Mouse (Mus musculus) neural tube, embryonic 13.5 days (tissue): Measurements from ENCODE around the gene Cela1. TPM values are rescaled to one million over a fixed set of nuclear protein-coding genes. Genes with fewer than 3 reads are reported as not detected.

ENCODE experiments used
- ATAC-seq: fragments of 200-750 bp; cut with Nextera tagmentation; 2 replicates; pipeline ENCODE4 v1.8.0; 2017; ENCODE audit warnings: low read depth, mild to moderate bottlenecking, moderate TSS enrichment, moderate library complexity
- H3K27ac ChIP-seq: fragments of 300-500 bp; sonication (generic); replicated peaks from 2 replicates; pipeline ENCODE4 v1.5.1; 2015; ENCODE audit warnings: moderate library complexity, mild to moderate bottlenecking, inconsistent platforms
- H3K27me3 ChIP-seq: fragments of 300-500 bp; sonication (generic); 2 replicates; pipeline ENCODE4 v1.6.1; 2015; ENCODE audit warnings: mild to moderate bottlenecking, inconsistent platforms
- H3K36me3 ChIP-seq: fragments of 300-500 bp; sonication (generic); 2 replicates; pipeline ENCODE4 v1.6.1; 2015; ENCODE audit warnings: mild to moderate bottlenecking, inconsistent platforms
- H3K4me1 ChIP-seq: fragments of 300-500 bp; sonication (generic); replicated peaks from 2 replicates; pipeline ENCODE4 v1.6.1; 2015; ENCODE audit warnings: inconsistent platforms
- H3K4me2 ChIP-seq: fragments of 300-500 bp; sonication (generic); 2 replicates; pipeline ENCODE4 v1.6.1; 2015; ENCODE audit warnings: inconsistent platforms, mild to moderate bottlenecking, moderate library complexity
- H3K4me3 ChIP-seq: fragments of 300-500 bp; sonication (generic); 2 replicates; pipeline ENCODE4 v1.5.1; 2015; ENCODE audit warnings: mild to moderate bottlenecking, inconsistent platforms
- H3K9ac ChIP-seq: fragments of 300-500 bp; sonication (generic); 2 replicates; pipeline ENCODE4 v1.6.1; 2015; ENCODE audit warnings: moderate library complexity, mild to moderate bottlenecking, inconsistent platforms
- H3K9me3 ChIP-seq: fragments of 300-500 bp; sonication (generic); 2 replicates; pipeline ENCODE4 v1.6.1; 2016; ENCODE audit warnings: inconsistent platforms
- WGBS: fragments of 180-500 bp; shearing (Covaris S2); methylation state at CpG from one replicate; pipeline ENCODE4 v1.1.7; 2015; 5-methylcytosine and 5-hydroxymethylcytosine counted together
- polyA plus RNA-seq: library from polyadenylated mRNA; unstranded; fragments of >200 nt; fragmentation: Nextera tagmentation; extraction: Ambion mirVana; gene quantifications from 2 replicates; pipeline ENCODE4 v1.2.1, GENCODE M21; 2015

Gene Cela1
- polyA plus RNA-seq, 1 experiment from 2014 or later = 2.5 TPM

- no peak overlapping the region for H3K9ac ChIP-seq
- WGBS = 34% methylated on average over 7 of the region's 7 CpGs
- no peak for ATAC-seq
- H3K9me3 ChIP-seq = no peaks in the 10 kb centered on the region
- H3K4me1 ChIP-seq = 0 out of 2 replicates have a peak, but pooled peaks cover 3% of the 10 kb centered on the region
- H3K36me3 ChIP-seq = no peaks in the 10 kb centered on the region
- H3K4me2 ChIP-seq = no peak overlapping the region
- no peak overlapping the region for H3K4me3 ChIP-seq
- H3K27me3 ChIP-seq = peaks cover 8% of the 10 kb centered on the region; the same call in 1 of the 2 replicates
- no peak overlapping the region for H3K27ac ChIP-seq
Measured at GRCm38 (mm10) chr15:100681770-100682169, 6.0 kb downstream of the Cela1 start.

DNA sequence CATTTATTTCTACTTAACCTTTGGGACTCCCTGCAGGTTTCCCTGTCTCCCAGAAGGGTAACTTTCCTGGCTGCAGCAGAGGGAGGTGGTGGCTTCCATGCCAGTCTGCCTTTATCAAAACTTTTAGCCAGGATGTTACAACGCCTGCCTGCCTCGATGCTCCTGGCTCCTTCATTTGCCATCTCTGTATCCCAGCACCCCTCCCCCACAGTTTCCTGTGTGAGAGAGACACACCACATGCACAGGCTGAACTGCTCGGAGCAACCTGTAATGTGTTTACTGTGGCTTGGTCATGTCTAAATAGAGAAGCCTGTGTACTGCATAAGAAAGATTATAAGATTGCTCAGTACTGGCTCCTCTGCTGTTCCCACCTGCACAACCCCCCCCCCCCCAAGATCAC is 7.3 kb downstream of the Cela1 start:
- H3K4me1 ChIP-seq = 0 out of 2 replicates have a peak, but pooled peaks cover 3% of the 10 kb centered on the region
- no peak overlapping the region for H3K4me3 ChIP-seq
- no peaks in the 10 kb centered on the region for H3K36me3 ChIP-seq
- 54% methylated on average over 3 of the region's 3 CpGs for WGBS
- peaks cover 7% of the 10 kb centered on the region; the same call in 1 of the 2 replicates for H3K27me3 ChIP-seq
- no peaks in the 10 kb centered on the region for H3K9me3 ChIP-seq
- H3K27ac ChIP-seq = no peak overlapping the region
- ATAC-seq = no peak
- no peak overlapping the region for H3K9ac ChIP-seq
- no peak overlapping the region for H3K4me2 ChIP-seq

GRCm38 (mm10) chr15:100679005-100679404 is 8.7 kb downstream of the Cela1 start:
- Histone ChIP-seq H3K36me3 (no peaks in the 10 kb centered on the region), H3K4me2 (no peak overlapping the region), H3K27me3 (no peaks in the 10 kb centered on the region), H3K9ac (no peak overlapping the region), H3K4me1 (peaks cover 3% of the 10 kb centered on the region; the same call in 1 of the 2 replicates), H3K9me3 (no peaks in the 10 kb centered on the region), H3K4me3 (no peak overlapping the region), H3K27ac (no peak overlapping the region)
- no peak for ATAC-seq
- 86% methylated on average over 14 of the region's 14 CpGs for WGBS

DNA sequence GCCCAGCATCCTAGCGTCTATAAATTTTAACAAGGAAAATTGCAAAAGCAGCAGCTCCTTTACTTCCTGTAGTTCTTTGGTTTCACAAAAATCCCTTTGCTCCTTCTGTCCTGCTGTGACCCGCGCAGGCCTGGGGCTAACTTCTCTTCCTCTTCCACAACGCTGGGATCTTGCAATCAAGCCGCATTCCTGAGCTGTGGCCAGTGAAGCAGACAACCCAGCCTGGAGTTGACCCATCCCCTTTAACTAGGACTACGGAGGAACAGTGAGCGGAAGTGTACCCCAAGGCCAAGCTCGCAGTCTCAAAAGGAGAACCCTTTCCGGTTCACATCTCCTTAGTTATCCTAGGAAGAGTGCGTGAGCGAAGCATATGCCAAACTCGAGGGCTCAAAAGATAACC is 9.1 kb downstream of the Cela1 start:
- H3K4me3 ChIP-seq = no peak overlapping the region
- H3K27me3 ChIP-seq = no peaks in the 10 kb centered on the region
- H3K9me3 ChIP-seq = no peaks in the 10 kb centered on the region
- no peak overlapping the region for H3K4me2 ChIP-seq
- H3K4me1 ChIP-seq = peaks cover 3% of the 10 kb centered on the region; the same call in 1 of the 2 replicates
- H3K9ac ChIP-seq = no peak overlapping the region
- 86% methylated on average over 12 of the region's 12 CpGs for WGBS
- H3K36me3 ChIP-seq = no peaks in the 10 kb centered on the region
- ATAC-seq = no peak
- H3K27ac ChIP-seq = no peak overlapping the region

DNA sequence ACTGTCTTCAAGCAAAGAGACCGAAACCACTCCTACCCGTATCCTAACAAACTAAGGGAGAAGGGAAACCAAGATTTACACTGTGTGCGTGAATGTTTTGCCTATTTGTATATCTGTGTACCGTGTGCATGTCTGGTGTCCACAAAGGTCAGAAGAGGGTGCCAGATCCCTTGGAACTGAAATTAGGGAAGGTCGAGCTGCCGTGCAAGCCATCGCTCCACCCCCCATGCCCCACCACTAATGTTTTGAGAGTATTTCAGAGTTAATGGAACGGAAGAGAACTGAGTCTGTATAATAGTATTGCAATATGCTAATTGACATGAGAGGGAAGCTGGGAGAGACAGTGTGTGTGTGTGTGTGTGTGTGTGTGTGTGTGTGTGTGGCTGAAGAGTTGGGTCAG is 10.0 kb downstream of the Cela1 start:
- H3K4me3 ChIP-seq = no peak overlapping the region
- no peak overlapping the region for H3K9ac ChIP-seq
- no peaks in the 10 kb centered on the region for H3K9me3 ChIP-seq
- 78% methylated on average over 8 of the region's 8 CpGs for WGBS
- H3K27ac ChIP-seq = no peak overlapping the region
- H3K36me3 ChIP-seq = no peaks in the 10 kb centered on the region
- H3K4me1 ChIP-seq = peaks cover 3% of the 10 kb centered on the region; the same call in 1 of the 2 replicates
- no peak overlapping the region for H3K4me2 ChIP-seq
- no peak for ATAC-seq
- no peaks in the 10 kb centered on the region for H3K27me3 ChIP-seq

DNA sequence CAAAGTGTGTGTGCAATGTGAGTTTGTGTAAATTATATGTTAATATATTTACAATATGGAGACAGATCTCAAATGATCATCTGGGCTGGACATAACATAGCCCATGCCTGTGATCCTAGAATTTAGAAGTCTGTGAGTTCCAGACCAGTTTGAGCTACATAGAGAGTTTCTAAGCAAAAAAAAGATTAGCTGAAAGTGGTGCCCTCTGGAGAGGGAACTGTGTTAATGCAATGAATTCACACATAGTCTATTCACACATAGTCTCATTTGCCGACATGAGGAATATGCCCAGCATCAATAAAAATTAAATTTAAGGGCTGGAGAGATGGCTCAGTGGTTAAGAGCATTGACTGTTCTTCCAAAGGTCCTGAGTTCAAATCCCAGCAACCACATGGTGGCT is 11.2 kb downstream of the Cela1 start:
- WGBS = 86% methylated on average over 1 of the region's 1 CpGs
- no peak overlapping the region for H3K27ac ChIP-seq
- H3K4me2 ChIP-seq = no peak overlapping the region
- H3K4me3 ChIP-seq = no peak overlapping the region
- no peaks in the 10 kb centered on the region for H3K9me3 ChIP-seq
- H3K27me3 ChIP-seq = no peaks in the 10 kb centered on the region
- no peaks in the 10 kb centered on the region for H3K36me3 ChIP-seq
- H3K9ac ChIP-seq = no peak overlapping the region
- ATAC-seq = no peak
- peaks cover 3% of the 10 kb centered on the region; the same call in 1 of the 2 replicates for H3K4me1 ChIP-seq

DNA sequence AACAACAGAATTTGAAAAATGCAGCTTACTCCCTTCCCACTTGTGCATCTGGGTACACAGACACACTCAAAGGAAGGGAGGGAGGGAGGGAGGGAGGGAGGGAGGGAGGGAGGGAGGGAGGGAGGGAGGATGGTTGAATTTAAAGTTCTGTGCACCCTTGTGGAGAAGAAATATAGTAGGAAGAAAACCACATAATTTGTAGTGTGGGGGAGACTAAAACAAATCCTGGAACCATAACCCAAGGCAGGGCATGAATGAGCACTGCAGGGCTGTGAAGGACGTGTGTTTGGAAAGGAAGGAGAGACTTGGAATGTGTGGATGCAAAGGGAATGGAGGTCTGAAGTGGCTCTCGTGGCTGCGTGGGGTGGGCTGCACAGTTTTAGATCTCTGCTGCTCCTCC is 12.2 kb downstream of the Cela1 start:
- Histone ChIP-seq H3K9ac (no peak overlapping the region), H3K36me3 (no peaks in the 10 kb centered on the region), H3K9me3 (no peaks in the 10 kb centered on the region), H3K27me3 (no peaks in the 10 kb centered on the region), H3K27ac (no peak overlapping the region), H3K4me2 (no peak overlapping the region), H3K4me1 (peaks cover 2% of the 10 kb centered on the region; the same call in 1 of the 2 replicates), H3K4me3 (no peak overlapping the region)
- WGBS = 70% methylated on average over 3 of the region's 3 CpGs
- no peak for ATAC-seq

GRCm38 (mm10) chr15:100674566-100674965 is 13.2 kb downstream of the Cela1 start:
- H3K9me3 ChIP-seq = no peaks in the 10 kb centered on the region
- H3K4me1 ChIP-seq = no peaks in the 10 kb centered on the region; the same call in 1 of the 2 replicates
- H3K27me3 ChIP-seq = no peaks in the 10 kb centered on the region
- no peak for ATAC-seq
- no peak overlapping the region for H3K4me2 ChIP-seq
- no peak overlapping the region for H3K27ac ChIP-seq
- no peaks in the 10 kb centered on the region for H3K36me3 ChIP-seq
- 90% methylated on average over 10 of the region's 10 CpGs for whole genome bisulfite sequencing
- H3K4me3 ChIP-seq = no peak overlapping the region
- no peak overlapping the region for H3K9ac ChIP-seq

- Histone ChIP-seq H3K4me1 (no peaks in the 10 kb centered on the region; the same call in 1 of the 2 replicates), H3K4me3 (no peak overlapping the region), H3K27ac (no peak overlapping the region), H3K9me3 (no peaks in the 10 kb centered on the region), H3K9ac (no peak overlapping the region), H3K36me3 (no peaks in the 10 kb centered on the region), H3K27me3 (no peaks in the 10 kb centered on the region), H3K4me2 (no peak overlapping the region)
- no peak for ATAC-seq
- 48% methylated on average over 12 of the region's 12 CpGs for WGBS
Measured at GRCm38 (mm10) chr15:100673585-100674391, 13.9 kb downstream of the Cela1 start.

GRCm38 (mm10) chr15:100670833-100671232 is 16.9 kb downstream of the Cela1 start:
- WGBS = 54% methylated on average over 5 of the region's 5 CpGs

DNA sequence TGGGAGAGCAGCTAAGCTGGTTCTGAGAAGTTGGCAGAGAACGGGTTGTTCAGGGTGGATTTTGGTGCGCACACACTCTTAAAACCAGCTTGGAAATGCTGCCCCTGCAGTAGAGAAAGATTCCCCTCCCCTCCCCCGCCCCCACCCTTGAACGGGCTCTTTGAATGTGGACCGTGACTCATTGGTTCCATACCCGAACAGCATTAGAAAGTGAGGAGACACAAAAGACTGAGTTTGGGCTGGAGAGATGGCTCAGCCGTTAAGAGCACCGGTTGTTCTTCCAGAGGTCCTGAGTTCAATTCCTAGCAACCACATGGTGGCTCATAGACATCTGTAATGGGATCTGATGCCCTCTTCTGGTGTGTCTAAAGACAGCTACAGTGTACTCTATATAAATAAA is 17.7 kb downstream of the Cela1 start:
- H3K4me1 ChIP-seq = peaks cover 15% of the 10 kb centered on the region
- WGBS = 65% methylated on average over 8 of the region's 8 CpGs
- no peak overlapping the region for H3K4me3 ChIP-seq
- ATAC-seq = no peak
- H3K9ac ChIP-seq = no peak overlapping the region
- H3K27ac ChIP-seq = no peak overlapping the region
- H3K9me3 ChIP-seq = no peaks in the 10 kb centered on the region
- peaks cover 10% of the 10 kb centered on the region for H3K27me3 ChIP-seq
- no peak overlapping the region for H3K4me2 ChIP-seq
- H3K36me3 ChIP-seq = no peaks in the 10 kb centered on the region

More at GRCm38 (mm10) chr15:100670833-100671232, 16.9 kb downstream of the Cela1 start:
- H3K36me3 ChIP-seq = no peaks in the 10 kb centered on the region
- no peak for ATAC-seq
- H3K4me2 ChIP-seq = no peak overlapping the region
- H3K9me3 ChIP-seq = no peaks in the 10 kb centered on the region
- H3K4me3 ChIP-seq = no peak overlapping the region
- H3K27ac ChIP-seq = no peak overlapping the region
- no peak overlapping the region for H3K9ac ChIP-seq
- H3K4me1 ChIP-seq = peaks cover 12% of the 10 kb centered on the region
- peaks cover 6% of the 10 kb centered on the region for H3K27me3 ChIP-seq

GRCm38 (mm10) chr15:100669337-100669736 is 18.4 kb downstream of the Cela1 start, which contains the start of gene Bin2:
TSS of gene Bin2 (minus strand) at chr15:100669553.
- ATAC-seq = no peak
- Histone ChIP-seq H3K4me2 (no peak within 1 kb of the TSS), H3K9me3 (no peaks in the 10 kb centered on the region), H3K4me3 (no peak within 1 kb of the TSS), H3K4me1 (peaks cover 15% of the 10 kb centered on the region), H3K27ac (no peak within 1 kb of the TSS), H3K9ac (no peak within 1 kb of the TSS), H3K27me3 (peaks cover 14% of the 10 kb centered on the region), H3K36me3 (no peaks in the 10 kb centered on the region)
- WGBS = 90% methylated on average over 20 of the region's 20 CpGs
